7 mouse cellular contexts compared by ENCODE assay signal in the genomic region with DNA sequence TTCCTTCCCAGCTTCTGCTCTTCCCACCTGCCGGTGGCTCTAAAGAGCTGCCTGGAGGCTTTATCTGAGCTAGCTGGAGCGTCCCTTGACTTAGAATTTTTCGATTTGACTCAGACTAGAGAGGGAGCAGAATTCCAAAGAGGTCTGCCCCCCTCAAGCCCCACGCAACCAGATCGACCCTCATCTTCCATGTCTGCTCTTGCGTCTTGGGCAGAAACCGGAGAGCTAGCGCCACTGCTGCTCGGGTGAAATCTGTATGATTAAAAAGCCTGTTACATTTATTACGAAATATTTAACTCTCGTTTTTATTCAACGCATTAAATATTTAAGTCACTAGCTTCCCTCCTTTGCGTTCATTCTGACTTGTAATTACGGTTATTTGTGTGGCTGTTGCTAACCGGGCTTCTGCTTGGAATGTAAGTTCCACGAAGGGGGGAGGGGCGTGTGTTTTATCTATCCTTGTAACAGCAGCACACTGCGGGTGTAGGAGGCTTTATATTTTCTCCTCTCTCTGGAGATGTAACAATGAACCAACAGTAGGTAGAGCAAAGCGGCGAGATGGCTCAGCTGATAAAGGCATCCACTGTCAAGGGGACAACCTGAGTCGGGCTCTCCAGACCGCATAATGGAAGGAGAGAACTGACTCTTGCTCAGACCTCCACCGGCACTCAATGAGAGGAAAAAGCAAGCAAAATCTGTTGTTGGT. TPM values are rescaled to one million over a fixed set of nuclear protein-coding genes. Genes with fewer than 3 reads are reported as not detected.
DNase-seq lines count a peak whose midpoint lies in the region; ATAC-seq and TF ChIP-seq lines count a peak whose summit lies in the region.

No protein-coding gene starts in this region.

- H3K27me3 ChIP-seq in thymus, adult 2 months (ENCODE audit: control insufficient read depth, insufficient read depth, low read length), result peaks cover 10% of the 10 kb centered on the region
- H3K27me3 ChIP-seq in hindbrain, embryonic 12.5 days, result peaks cover 41% of the 10 kb centered on the region
- peaks cover 48% of the 10 kb centered on the region for H3K27me3 ChIP-seq in liver, embryonic 14.5 days (ENCODE audit: control insufficient read depth, insufficient read depth, low read length)

- peak; percentile 12 for ATAC-seq in hindbrain, embryonic 12.5 days (ENCODE audit: low FRiP score)
- ATAC-seq in liver, embryonic 14.5 days (ENCODE audit: insufficient read depth), result peak; percentile 24; the same call in 1 of the 2 replicates

- no peak for TF ChIP-seq CTCF in thymus, adult 2 months (IDR thresholded peaks at IDR 0.05; ENCODE audit: borderline replicate concordance, control insufficient read depth, extremely low read depth, insufficient read depth, low read length, poor library complexity)
- TF ChIP-seq CTCF in liver, embryonic 14.5 days (IDR thresholded peaks at IDR 0.05; ENCODE audit: low read depth), result peak; percentile 29; the same call in 1 of the 2 replicates

- WGBS in thymus, adult 2 months, result 6% methylated on average over 23 of the region's 23 CpGs
- WGBS in hindbrain, embryonic 12.5 days, result 3% methylated on average over 23 of the region's 23 CpGs
- WGBS in liver, embryonic 14.5 days (ENCODE audit: insufficient replicate concordance), result 3% methylated on average over 23 of the region's 23 CpGs

- H3K27ac ChIP-seq in thymus, adult 2 months (ENCODE audit: control insufficient read depth, insufficient read depth, low read length), result no peak overlapping the region
- peak overlapping the region; percentile 96 for H3K27ac ChIP-seq in hindbrain, embryonic 12.5 days
- H3K27ac ChIP-seq in liver, embryonic 14.5 days, result no peak overlapping the region

- no peaks in the 10 kb centered on the region for H3K36me3 ChIP-seq in thymus, adult 2 months (ENCODE audit: control insufficient read depth, insufficient read depth, low read length)
- no peaks in the 10 kb centered on the region for H3K36me3 ChIP-seq in hindbrain, embryonic 12.5 days
- no peaks in the 10 kb centered on the region for H3K36me3 ChIP-seq in liver, embryonic 14.5 days (replicated peaks; ENCODE audit: control insufficient read depth, insufficient read depth, low read depth)

- peak overlapping the region; percentile 75 for H3K9ac ChIP-seq in hindbrain, embryonic 12.5 days
- peak overlapping the region; percentile 58; the same call in 1 of the 2 replicates for H3K9ac ChIP-seq in liver, embryonic 14.5 days (replicated peaks)

- no peak for DNase-seq in thymus, adult 2 months
- no peak for DNase-seq in thymus, postnatal 36 days
- peak; percentile 78 to 80 for DNase-seq in cerebellum, postnatal 14 days
- DNase-seq in liver, embryonic 14.5 days (ENCODE audit: low read depth in 3 of 3, low spot score in 3 of 3), result peak in 1 of 3 experiments; percentile 66
- peak; percentile 48 for DNase-seq in retina, embryonic 14.5 days (ENCODE audit: low spot score)
- DNase-seq in adipocyte (ENCODE audit: low spot score), result no peak

- peak overlapping the region; percentile 92 for H3K4me2 ChIP-seq in hindbrain, embryonic 12.5 days (replicated peaks)
- peak overlapping the region; percentile 95 for H3K4me2 ChIP-seq in liver, embryonic 14.5 days (ENCODE audit: low read depth)

- TF ChIP-seq EP300 in liver, embryonic 14.5 days (IDR thresholded peaks at IDR 0.05; ENCODE audit: low read depth), result no peak

- peak overlapping the region; percentile 22 for H3K4me3 ChIP-seq in thymus, adult 2 months (ENCODE audit: control insufficient read depth, insufficient read depth, low read length)
- H3K4me3 ChIP-seq in hindbrain, embryonic 12.5 days, result peak overlapping the region; percentile 47
- H3K4me3 ChIP-seq in liver, embryonic 14.5 days (ENCODE audit: insufficient read depth in 1 of 2, low read depth in 2 of 2, low read length in 2 of 2), result peak overlapping the region; percentile 26 to 61

- no peaks in the 10 kb centered on the region for H3K9me3 ChIP-seq in hindbrain, embryonic 12.5 days (replicated peaks)
- no peaks in the 10 kb centered on the region for H3K9me3 ChIP-seq in liver, embryonic 14.5 days (ENCODE audit: control insufficient read depth, low read length)

- peaks cover 5% of the 10 kb centered on the region for H3K4me1 ChIP-seq in thymus, adult 2 months (replicated peaks; ENCODE audit: control insufficient read depth, insufficient read depth, low read length)
- peaks cover 18% of the 10 kb centered on the region for H3K4me1 ChIP-seq in hindbrain, embryonic 12.5 days
- H3K4me1 ChIP-seq in liver, embryonic 14.5 days (replicated peaks; ENCODE audit: control insufficient read depth in 2 of 2, insufficient read depth in 2 of 2, low read length in 1 of 2), result peaks cover 42 to 43% of the 10 kb centered on the region in 2 experiments

- no peak for TF ChIP-seq POLR2A in thymus, adult 2 months (IDR thresholded peaks at IDR 0.05; ENCODE audit: control insufficient read depth, extremely low read depth, insufficient read depth, low read length, poor library complexity)

RNA-seq across cellular contexts. Expression of gene Rnf19b, which starts 8.6 kb away (rescaled TPM):
- 74.1 and 82.3 TPM in 2 replicates for polyA plus RNA-seq in thymus, adult 2 months (2012; rRNA removed)
- 17.7 and 20.4 TPM in 2 replicates for polyA plus RNA-seq in hindbrain, embryonic 12.5 days (2016; fragmentation: Nextera tagmentation; extraction: Ambion mirVana)
- polyA plus RNA-seq in liver, embryonic 14.5 days (2012; rRNA removed), result 9.5 and 11.2 TPM in 2 replicates
- polyA plus RNA-seq in liver, embryonic 14.5 days (2014; fragmentation: Nextera tagmentation; extraction: Ambion mirVana), result 4.0 and 4.3 TPM in 2 replicates

RNA-seq across cellular contexts. Expression of gene Tmem54, which starts 55.9 kb away (rescaled TPM):
- 3.9 and 5.5 TPM in 2 replicates for polyA plus RNA-seq in thymus, adult 2 months (2012; rRNA removed)
- 1.1 and 1.7 TPM in 2 replicates for polyA plus RNA-seq in hindbrain, embryonic 12.5 days (2016; fragmentation: Nextera tagmentation; extraction: Ambion mirVana)
- polyA plus RNA-seq in liver, embryonic 14.5 days (2012; rRNA removed), result 1.2 and 1.4 TPM in 2 replicates
- 1.1 and 1.3 TPM in 2 replicates for polyA plus RNA-seq in liver, embryonic 14.5 days (2014; fragmentation: Nextera tagmentation; extraction: Ambion mirVana)

RNA-seq across cellular contexts. Expression of gene Ak2, which starts 57.7 kb away (rescaled TPM):
- 60.0 and 60.1 TPM in 2 replicates for polyA plus RNA-seq in thymus, adult 2 months (2012; rRNA removed)
- 122 and 128 TPM in 2 replicates for polyA plus RNA-seq in hindbrain, embryonic 12.5 days (2016; fragmentation: Nextera tagmentation; extraction: Ambion mirVana)
- polyA plus RNA-seq in liver, embryonic 14.5 days (2012; rRNA removed), result 44.6 and 68.3 TPM in 2 replicates
- polyA plus RNA-seq in liver, embryonic 14.5 days (2014; fragmentation: Nextera tagmentation; extraction: Ambion mirVana), result 94.0 and 101 TPM in 2 replicates

Comparison
In these comparisons a context has a peak if more than half of its experiments do, and no peak if none do; other contexts are left out.
1. DNase-seq: peak in cerebellum, postnatal 14 days (2 of 2) and retina, embryonic 14.5 days (single experiment); none in thymus, adult 2 months (single experiment), thymus, postnatal 36 days (0 of 2) and adipocyte (single experiment).
2. Peak in every context shown above with its lines, with median percentiles within 50 percentile points of each other: H3K4me3 ChIP-seq.